Comparison of ENCODE assay signal across 9 mouse cellular contexts in the genomic region with DNA sequence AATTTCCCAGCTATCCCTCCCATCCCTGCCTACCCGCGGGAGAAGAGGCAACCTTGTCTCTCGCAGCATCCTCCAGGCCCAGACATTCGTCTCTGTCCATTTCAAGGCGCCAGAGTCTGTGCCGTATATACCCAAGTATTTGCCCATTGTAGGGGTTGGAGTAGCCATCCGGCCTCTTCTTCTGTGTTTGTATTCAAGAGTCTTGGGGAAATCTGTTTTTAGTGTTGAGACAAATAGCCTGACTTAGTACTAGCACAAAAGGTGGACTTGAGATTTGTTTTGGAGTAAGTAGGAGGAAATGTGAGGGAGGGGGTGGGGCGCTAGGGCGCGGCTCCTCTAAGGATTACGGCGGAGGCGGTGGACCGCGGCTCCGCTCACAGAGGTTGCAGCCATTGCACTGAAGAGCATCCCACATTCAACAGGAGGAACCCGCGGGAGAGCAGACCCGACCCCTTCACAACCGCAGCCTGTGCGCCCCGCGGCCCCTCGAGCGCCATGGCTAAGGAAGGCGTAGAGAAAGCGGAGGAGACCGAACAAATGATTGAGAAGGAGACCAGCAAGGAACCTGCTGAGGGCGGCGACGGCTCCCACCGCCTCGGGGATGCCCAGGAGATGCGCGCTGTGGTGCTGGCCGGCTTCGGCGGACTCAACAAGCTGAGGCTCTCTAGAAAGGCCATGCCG. TPM values are rescaled to one million over a fixed set of nuclear protein-coding genes. Genes with fewer than 3 reads are reported as not detected.
DNase-seq lines count a peak whose midpoint lies in the region; ATAC-seq lines count a peak whose summit lies in the region.
"Had no signal": no experiment of that assay in that cellular context is flagged by ENCODE, and none has a peak within 500 bp of the region (broad histone marks: within the 10 kb centered on the region; RNA-seq: fewer than 3 reads in every experiment).

A gene (plus strand): TSS at position 392 of the 681 bp plus-strand sequence.

- H3K27me3 ChIP-seq in lung, embryonic 16.5 days (ENCODE audit: control insufficient read depth, insufficient read depth, low read depth, low read length): peaks cover 27% of the 10 kb centered on the region

- no peaks in the 10 kb centered on the region for H3K36me3 ChIP-seq in lung, embryonic 16.5 days (ENCODE audit: control insufficient read depth, insufficient read depth, low read length)

- WGBS in lung, embryonic 16.5 days: under 1% methylated on average over 39 of the region's 39 CpGs

- peak within 1 kb of the TSS; percentile 43 for H3K4me3 ChIP-seq in lung, embryonic 16.5 days (ENCODE audit: low read length)

- no peaks in the 10 kb centered on the region; the same call in 1 of the 2 replicates for H3K4me1 ChIP-seq in lung, embryonic 16.5 days (replicated peaks; ENCODE audit: control insufficient read depth, insufficient read depth, low read length)

- ATAC-seq in lung, embryonic 16.5 days (ENCODE audit: low read depth): no peak

- H3K9me3 ChIP-seq in lung, embryonic 16.5 days (ENCODE audit: control insufficient read depth, low read length): no peaks in the 10 kb centered on the region

- H3K9ac ChIP-seq in lung, embryonic 16.5 days (ENCODE audit: low read length): no peak within 1 kb of the TSS

- no peak for DNase-seq in lung, postnatal 14 days
- DNase-seq in cerebellum, postnatal 25 days: peak; percentile 83
- DNase-seq in frontal cortex, postnatal 36 days (ENCODE audit: low spot score in 2 of 2): peak; percentile 52 to 58
- peak; percentile 25 to 34 for DNase-seq in left cerebral cortex, adult 8-10 months (ENCODE audit: low spot score in 2 of 2)
- peak; percentile 74 for DNase-seq in neural tube, embryonic 10.5 days (ENCODE audit: extremely low spot score, low spot score)
- no peak for DNase-seq in c-Kit-positive CD71-positive TER-119-positive erythroid progenitor cells, embryonic 14.5 days (ENCODE audit: low spot score)
- DNase-seq in urinary bladder, postnatal 36 days (ENCODE audit: low spot score in 2 of 2): no peak

- H3K4me2 ChIP-seq in lung, embryonic 16.5 days (ENCODE audit: low read depth, low read length): peak within 1 kb of the TSS; percentile 65

- H3K27ac ChIP-seq in lung, embryonic 16.5 days (ENCODE audit: low read length): no peak within 1 kb of the TSS

RNA-seq across cellular contexts. Expression of the gene that starts here (rescaled TPM):
- 0.94 and 1.0 TPM in 2 replicates for polyA plus RNA-seq in lung, embryonic 16.5 days (2015; fragmentation: Nextera tagmentation; extraction: Ambion mirVana)
- total RNA-seq in left cerebral cortex, adult 8-10 months (2022): 10 to 100 TPM; 44.4 to 61.3 (median 51.1) TPM
- polyA plus RNA-seq: spleen, adult 2 months had no signal

Comparison
In these comparisons a context has a peak if more than half of its experiments do, and no peak if none do; other contexts are left out.
1. DNase-seq: peak in cerebellum, postnatal 25 days (2 of 2), frontal cortex, postnatal 36 days (2 of 2), left cerebral cortex, adult 8-10 months (2 of 2) and neural tube, embryonic 10.5 days (single experiment); none in lung, postnatal 14 days (single experiment), c-Kit-positive CD71-positive TER-119-positive erythroid progenitor cells, embryonic 14.5 days (single experiment) and urinary bladder, postnatal 36 days (0 of 2).